In genomic region chr1:105674763-105675162, GRCm38 (mm10) we compare ENCODE assay signal across 11 mouse cellular contexts.
"Had no signal": no experiment of that assay in that cellular context is flagged by ENCODE, and none has a peak within 500 bp of the region (broad histone marks: within the 10 kb centered on the region; RNA-seq: fewer than 3 reads in every experiment).

No protein-coding gene starts in this region.

- H3K9me3 ChIP-seq: limb, embryonic 15.5 days; midbrain, embryonic 13.5 days; stomach, embryonic 15.5 days had no signal

- H3K4me1 ChIP-seq: limb, embryonic 15.5 days; midbrain, embryonic 13.5 days; stomach, embryonic 15.5 days had no signal

- DNase-seq: layer of hippocampus, adult 9-11 months; layer of hippocampus, postnatal 36 days; lung, adult 18-20 months; lung, postnatal 36 days; right cerebral cortex, postnatal 14 days; thymus, adult 2 months; thymus, postnatal 25 days had no signal

- H3K4me3 ChIP-seq: limb, embryonic 15.5 days; midbrain, embryonic 13.5 days; stomach, embryonic 15.5 days had no signal

- H3K9ac ChIP-seq: limb, embryonic 15.5 days; liver, embryonic 14.5 days; midbrain, embryonic 13.5 days; stomach, embryonic 15.5 days had no signal

- ATAC-seq: midbrain, embryonic 13.5 days had no signal

- H3K27me3 ChIP-seq: limb, embryonic 15.5 days; midbrain, embryonic 13.5 days; stomach, embryonic 15.5 days had no signal

- H3K4me2 ChIP-seq: limb, embryonic 15.5 days; midbrain, embryonic 13.5 days; stomach, embryonic 15.5 days had no signal

- H3K36me3 ChIP-seq: midbrain, embryonic 13.5 days had no signal

- H3K27ac ChIP-seq: limb, embryonic 15.5 days; liver, embryonic 14.5 days; midbrain, embryonic 13.5 days; stomach, embryonic 15.5 days had no signal
